Mouse (Mus musculus): Measurements from ENCODE around the gene Fam178b.

DNA sequence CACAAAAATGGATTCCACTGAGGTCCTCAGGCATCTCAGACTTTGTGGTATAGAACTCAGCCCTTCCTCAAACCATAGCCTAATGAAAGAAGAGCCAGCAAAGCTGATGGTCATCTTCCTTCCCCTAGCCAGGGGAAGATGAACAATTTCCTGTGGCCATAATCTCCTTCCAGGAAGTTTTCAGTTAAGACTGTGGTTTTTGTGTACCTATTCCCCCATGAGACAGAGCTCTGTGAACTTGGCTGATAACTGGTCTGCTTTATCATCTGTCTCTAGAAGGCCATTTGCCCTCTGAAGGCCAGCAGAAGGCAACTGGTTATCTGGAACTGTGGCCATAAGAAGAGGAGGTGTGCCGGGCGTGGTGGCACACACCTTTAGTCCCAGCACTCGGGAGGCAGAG lies 26.8 kb downstream of the Fam178b start:
- TF ChIP-seq CTCF (IDR thresholded peaks at IDR 0.05; ENCODE audit: borderline replicate concordance, extremely low read depth, insufficient read depth, insufficient read length) (no peak), POLR2A (IDR thresholded peaks at IDR 0.05; ENCODE audit: borderline replicate concordance, extremely low read depth, insufficient read depth, insufficient read length, poor library complexity, severe bottlenecking) (no peak)

Measured in brain, embryonic 14.5 days (tissue).